Mouse (Mus musculus) kidney, postnatal 14 days (tissue): ENCODE measurements around the gene Angptl6.
"Not testable (repeated sequence)": the region's sequence is repeated elsewhere in the genome, so short reads cannot be mapped to it uniquely, and the experiment has no call there.

ENCODE experiments used
- DNase-seq: peaks from one replicate; pipeline ENCODE4 v3.0.0; 2022; ENCODE audit warnings: mixed read lengths

Gene Angptl6

GRCm38 (mm10) chr9:20835431-20835954 is 44.0 kb downstream of the Angptl6 start:
- not testable (repeated sequence) for DNase-seq

- no peak for DNase-seq
Observed at GRCm38 (mm10) chr9:20834881-20835280, 44.6 kb downstream of the Angptl6 start.

- DNase-seq: peak; percentile 96
Observed at GRCm38 (mm10) chr9:20830901-20831643, 48.5 kb downstream of the Angptl6 start.

- no peak for DNase-seq
Observed at GRCm38 (mm10) chr9:20828127-20828526, 51.4 kb downstream of the Angptl6 start.

GRCm38 (mm10) chr9:20825781-20826180 is 53.7 kb downstream of the Angptl6 start:
- DNase-seq: no peak
